Comparison of ENCODE assay signal across 20 mouse cellular contexts in the genomic region with DNA sequence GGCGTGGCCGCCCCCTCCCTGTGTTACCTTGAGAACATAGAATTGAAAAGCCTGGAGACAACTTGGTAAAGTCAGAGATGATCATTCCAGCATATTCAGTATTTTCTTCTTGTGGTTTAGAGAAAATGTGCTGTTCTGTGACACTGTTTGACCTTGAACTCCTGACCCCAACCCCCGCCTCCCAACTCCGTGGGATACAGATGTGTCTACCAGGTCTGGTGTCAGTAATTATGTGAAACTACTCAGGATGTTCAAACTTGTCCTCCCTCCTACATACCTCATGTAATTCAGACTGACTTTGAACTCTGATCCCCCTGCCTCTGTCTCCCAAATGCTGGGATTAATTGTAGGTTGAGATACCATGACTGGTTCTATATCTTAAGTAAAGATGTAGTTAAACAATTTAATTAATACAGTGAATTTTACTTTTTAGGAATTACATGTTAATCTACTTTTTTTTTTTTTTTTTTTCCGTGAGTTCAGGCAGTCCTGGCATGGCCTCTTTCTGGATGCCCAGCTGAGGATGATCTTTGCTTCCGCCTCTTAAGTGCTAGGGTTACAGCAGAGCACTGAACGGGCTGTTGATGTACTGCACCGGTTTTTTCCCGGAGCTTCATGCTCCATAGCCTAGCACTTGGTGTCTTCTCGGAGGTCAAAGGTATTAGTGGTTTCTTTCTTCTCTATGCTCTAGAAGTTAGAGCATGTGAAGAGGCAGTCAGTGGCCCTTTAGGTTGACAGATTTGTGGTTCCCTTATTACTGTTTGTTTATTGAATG. TPM values are rescaled to one million over a fixed set of nuclear protein-coding genes. Genes with fewer than 3 reads are reported as not detected.
DNase-seq lines count a peak whose midpoint lies in the region; ATAC-seq and TF ChIP-seq lines count a peak whose summit lies in the region.
"Had no signal": no experiment of that assay in that cellular context is flagged by ENCODE, and none has a peak within 500 bp of the region (broad histone marks: within the 10 kb centered on the region; RNA-seq: fewer than 3 reads in every experiment).

No protein-coding gene starts in this region.

- no peaks in the 10 kb centered on the region for H3K36me3 ChIP-seq in neural tube, embryonic 12.5 days
- no peaks in the 10 kb centered on the region for H3K36me3 ChIP-seq in kidney, postnatal 0 days (ENCODE audit: insufficient read depth, low read length)
- H3K36me3 ChIP-seq: forebrain, embryonic 12.5 days; liver, embryonic 13.5 days; midbrain, embryonic 15.5 days; stomach, embryonic 15.5 days had no signal

- no peaks in the 10 kb centered on the region for H3K9me3 ChIP-seq in neural tube, embryonic 12.5 days
- H3K9me3 ChIP-seq in kidney, postnatal 0 days (replicated peaks; ENCODE audit: low read length) = no peaks in the 10 kb centered on the region
- H3K9me3 ChIP-seq: forebrain, embryonic 12.5 days; limb, embryonic 12.5 days; liver, embryonic 13.5 days; lung, embryonic 15.5 days; midbrain, embryonic 15.5 days; stomach, embryonic 15.5 days had no signal

- no peak for TF ChIP-seq POLR2A in lung, adult 2 months (IDR thresholded peaks at IDR 0.05; ENCODE audit: borderline replicate concordance, extremely low read depth, low read depth, low read length)

- DNase-seq in neural tube, embryonic 10.5 days (ENCODE audit: extremely low spot score, low spot score) = no peak
- DNase-seq in kidney, adult 18-20 months = peak; percentile 28
- DNase-seq in kidney, postnatal 0 days (ENCODE audit: low spot score) = peak; percentile 70
- DNase-seq in lung, adult 2 months = no peak
- no peak for DNase-seq in lung, postnatal 25 days (ENCODE audit: low spot score)
- no peak for DNase-seq in lung, postnatal 4 days
- DNase-seq: cerebellum, adult 2 months; heart, adult 18-20 months; heart, postnatal 36 days; liver, embryonic 13.5 days; retina, postnatal 1 day; thymus, adult 18-20 months had no signal

- no peak overlapping the region for H3K4me3 ChIP-seq in neural tube, embryonic 12.5 days
- no peak overlapping the region for H3K4me3 ChIP-seq in kidney, postnatal 0 days (replicated peaks; ENCODE audit: low read depth, low read length)
- H3K4me3 ChIP-seq in lung, adult 2 months (replicated peaks; ENCODE audit: extremely low read depth, low read depth, low read length) = no peak overlapping the region
- H3K4me3 ChIP-seq: forebrain, embryonic 12.5 days; limb, embryonic 12.5 days; liver, embryonic 13.5 days; lung, embryonic 15.5 days; midbrain, embryonic 15.5 days; myocyte; stomach, embryonic 15.5 days had no signal

- no peaks in the 10 kb centered on the region for H3K4me1 ChIP-seq in neural tube, embryonic 12.5 days
- H3K4me1 ChIP-seq in kidney, postnatal 0 days (replicated peaks; ENCODE audit: insufficient read depth, low read length) = 0 out of 2 replicates have a peak, but pooled peaks cover 8% of the 10 kb centered on the region
- peaks cover 11% of the 10 kb centered on the region for H3K4me1 ChIP-seq in lung, adult 2 months (ENCODE audit: control insufficient read depth, insufficient read depth, low read length)

- no peak overlapping the region for H3K27ac ChIP-seq in neural tube, embryonic 12.5 days
- H3K27ac ChIP-seq in kidney, postnatal 0 days = no peak overlapping the region
- H3K27ac ChIP-seq: forebrain, embryonic 12.5 days; hindbrain, embryonic 14.5 days; limb, embryonic 12.5 days; liver, embryonic 13.5 days; lung, embryonic 15.5 days; midbrain, embryonic 15.5 days; stomach, embryonic 15.5 days had no signal

- H3K9ac ChIP-seq in neural tube, embryonic 12.5 days = no peak overlapping the region
- H3K9ac ChIP-seq in kidney, postnatal 0 days (ENCODE audit: low read depth, low read length) = no peak overlapping the region
- H3K9ac ChIP-seq: forebrain, embryonic 12.5 days; hindbrain, embryonic 14.5 days; limb, embryonic 12.5 days; liver, embryonic 13.5 days; lung, embryonic 15.5 days; midbrain, embryonic 15.5 days; stomach, embryonic 15.5 days had no signal

- H3K27me3 ChIP-seq in neural tube, embryonic 12.5 days (replicated peaks) = no peaks in the 10 kb centered on the region
- no peaks in the 10 kb centered on the region for H3K27me3 ChIP-seq in kidney, postnatal 0 days (ENCODE audit: insufficient read depth, low read length)
- H3K27me3 ChIP-seq: forebrain, embryonic 12.5 days; limb, embryonic 12.5 days; liver, embryonic 13.5 days; lung, embryonic 15.5 days; midbrain, embryonic 15.5 days; stomach, embryonic 15.5 days had no signal

- no peak overlapping the region for H3K4me2 ChIP-seq in neural tube, embryonic 12.5 days (replicated peaks)
- H3K4me2 ChIP-seq in kidney, postnatal 0 days (ENCODE audit: low read length) = no peak overlapping the region
- H3K4me2 ChIP-seq: forebrain, embryonic 12.5 days; hindbrain, embryonic 14.5 days; limb, embryonic 12.5 days; liver, embryonic 13.5 days; lung, embryonic 15.5 days; midbrain, embryonic 15.5 days; stomach, embryonic 15.5 days had no signal

- peak; percentile 29; the same call in 1 of the 2 replicates for ATAC-seq in neural tube, embryonic 12.5 days (ENCODE audit: low FRiP score, low read depth)
- peak; percentile 88 for ATAC-seq in kidney, postnatal 0 days (replicated peaks; ENCODE audit: low FRiP score, low read depth)
- ATAC-seq: midbrain, embryonic 15.5 days had no signal

- 83% methylated on average over 10 of the region's 10 CpGs for WGBS in neural tube, embryonic 12.5 days
- WGBS in kidney, postnatal 0 days = 47% methylated on average over 10 of the region's 10 CpGs
- WGBS in lung, adult 2 months = 76% methylated on average over 10 of the region's 10 CpGs

- TF ChIP-seq CTCF in kidney, postnatal 0 days (IDR thresholded peaks at IDR 0.05; ENCODE audit: low read depth) = no peak
- no peak for TF ChIP-seq CTCF in lung, adult 2 months (IDR thresholded peaks at IDR 0.05; ENCODE audit: insufficient read depth, low read length)

RNA-seq across cellular contexts. Expression of a gene that starts 8.0 kb away (rescaled TPM):
- 24.9 and 26.9 TPM in 2 replicates for polyA plus RNA-seq in neural tube, embryonic 12.5 days (2016; fragmentation: Nextera tagmentation; extraction: Ambion mirVana)
- 10.7 and 12.2 TPM in 2 replicates for polyA plus RNA-seq in kidney, postnatal 0 days (2015; fragmentation: Nextera tagmentation; extraction: Ambion mirVana)
- 30.4 and 37.3 TPM in 2 replicates for polyA plus RNA-seq in lung, adult 2 months (2012; rRNA removed)

Comparison
In these comparisons a context has a peak if more than half of its experiments do, and no peak if none do; other contexts are left out.
1. DNase-seq: peak in kidney, adult 18-20 months (single experiment) and kidney, postnatal 0 days (single experiment); none in neural tube, embryonic 10.5 days (single experiment), lung, adult 2 months (single experiment), lung, postnatal 25 days (single experiment) and lung, postnatal 4 days (0 of 2).